Mouse (Mus musculus) testis, adult 2 months (tissue): ENCODE data around the gene Osbpl8. TPM values are rescaled to one million over a fixed set of nuclear protein-coding genes. Genes with fewer than 3 reads are reported as not detected.

ENCODE experiments used
- H3K27ac ChIP-seq: fragments of 200-500 bp; 2 replicates; pipeline ENCODE4 v1.5.1; 2012; ENCODE audit warnings: low read depth, low read length; ENCODE audit not compliant: control insufficient read depth, insufficient read depth
- H3K27me3 ChIP-seq: fragments of 200-500 bp; 2 replicates; pipeline ENCODE4 v1.6.1; 2012; ENCODE audit warnings: mild to moderate bottlenecking, low read length, moderate library complexity; ENCODE audit not compliant: control insufficient read depth, insufficient read depth
- H3K36me3 ChIP-seq: fragments of 200-500 bp; 2 replicates; pipeline ENCODE4 v1.6.1; 2012; ENCODE audit warnings: mild to moderate bottlenecking, low read length; ENCODE audit not compliant: control insufficient read depth, insufficient read depth
- H3K4me1 ChIP-seq: fragments of 200-500 bp; 2 replicates; pipeline ENCODE4 v1.6.1; 2012; ENCODE audit warnings: low read length; ENCODE audit not compliant: control insufficient read depth, insufficient read depth
- H3K4me3 ChIP-seq: fragments of 200-500 bp; 2 replicates; pipeline ENCODE4 v1.5.1; 2012; ENCODE audit warnings: low read depth, mild to moderate bottlenecking, low read length, moderate library complexity, mixed read lengths; ENCODE audit not compliant: control insufficient read depth
- CTCF ChIP-seq: fragments of 200-500 bp; IDR thresholded peaks from 2 replicates; pipeline ENCODE4 v1.5.1; 2012; ENCODE audit warnings: low read depth, mild to moderate bottlenecking, inconsistent platforms, low read length, moderate library complexity; ENCODE audit not compliant: control insufficient read depth, insufficient read depth, insufficient replicate concordance
- POLR2A ChIP-seq: fragments of 200-500 bp; IDR thresholded peaks from 2 replicates; pipeline ENCODE4 v1.6.1; 2012; ENCODE audit warnings: low read depth, mild to moderate bottlenecking, inconsistent platforms, low read length, moderate library complexity; ENCODE audit not compliant: control insufficient read depth
- polyA plus RNA-seq: library from polyadenylated mRNA; depleted of rRNA; stranded (reverse); fragments of >200 nt; gene quantifications from 2 replicates; pipeline ENCODE4 v1.2.3, GENCODE M21; 2012

Osbpl8 gene
- polyA plus RNA-seq, 1 experiment, result 4.7 TPM

DNA sequence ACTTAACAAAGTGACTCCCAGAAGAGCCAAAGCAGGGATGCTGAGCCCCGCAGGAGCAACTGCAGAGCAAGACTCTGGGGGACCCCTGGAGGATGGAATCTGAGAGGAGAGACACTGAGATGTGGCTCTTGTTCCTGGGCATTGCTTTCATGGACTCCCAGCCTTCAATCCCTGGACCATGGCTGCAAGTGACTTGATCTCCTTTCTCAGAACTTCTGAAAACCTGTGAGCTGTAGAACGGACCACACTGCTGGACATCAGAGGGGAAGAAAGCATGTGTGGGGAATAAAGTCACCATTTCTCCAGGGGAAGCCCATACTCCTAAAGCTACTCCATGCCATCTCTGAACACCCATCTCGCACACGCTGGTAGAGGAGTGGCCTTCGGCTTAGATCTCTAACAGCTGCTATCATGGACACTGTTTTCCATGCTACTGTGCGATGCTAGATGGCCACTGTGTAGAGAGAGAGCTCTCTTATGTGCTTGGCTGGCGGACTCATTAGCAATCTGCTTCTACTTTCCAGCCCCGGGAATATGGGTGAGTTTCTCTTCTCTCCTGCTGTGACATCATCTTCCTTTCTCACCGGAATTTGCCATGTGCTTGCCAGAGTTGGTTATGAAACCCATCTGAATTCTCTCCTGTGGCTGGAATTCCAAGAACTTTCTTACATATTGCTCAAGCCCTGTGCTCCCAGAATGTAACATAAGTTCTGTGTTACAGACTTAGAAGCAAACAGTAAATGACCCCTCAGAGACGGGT lies 150.3 kb downstream of the Osbpl8 start:
- Histone ChIP-seq H3K36me3 (no peaks in the 10 kb centered on the region), H3K27me3 (no peaks in the 10 kb centered on the region)
- TF ChIP-seq POLR2A, result no peak
- no peak for TF ChIP-seq CTCF

DNA sequence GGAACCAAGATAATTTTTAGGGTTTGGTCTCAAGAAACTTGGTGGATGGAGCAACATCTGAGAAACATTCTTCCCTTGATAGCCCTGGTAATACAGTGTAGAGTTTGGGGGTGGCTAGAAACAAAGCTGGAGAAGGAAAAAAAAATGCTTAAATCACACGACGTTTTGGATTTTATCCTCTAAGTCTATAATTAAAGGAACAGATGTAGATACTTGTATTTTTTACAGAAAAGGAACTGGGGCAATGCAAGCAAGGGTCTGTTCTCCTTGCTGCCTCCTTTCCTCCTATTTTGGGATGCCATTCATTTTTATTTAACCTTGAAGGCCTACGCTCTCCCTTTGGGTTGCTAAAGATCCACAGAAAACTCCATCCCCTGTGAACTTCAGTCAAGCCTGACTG lies 151.4 kb downstream of the Osbpl8 start:
- no peaks in the 10 kb centered on the region for H3K27me3 ChIP-seq
- H3K4me1 ChIP-seq, result no peaks in the 10 kb centered on the region
- no peak overlapping the region for H3K27ac ChIP-seq
- TF ChIP-seq CTCF, result no peak
- no peak for TF ChIP-seq POLR2A
- H3K4me3 ChIP-seq, result no peak overlapping the region
- no peaks in the 10 kb centered on the region for H3K36me3 ChIP-seq

More for the DNA sequence above, 150.3 kb downstream of the Osbpl8 start:
- no peaks in the 10 kb centered on the region for H3K4me1 ChIP-seq
- no peak overlapping the region for H3K27ac ChIP-seq
- no peak overlapping the region for H3K4me3 ChIP-seq

DNA sequence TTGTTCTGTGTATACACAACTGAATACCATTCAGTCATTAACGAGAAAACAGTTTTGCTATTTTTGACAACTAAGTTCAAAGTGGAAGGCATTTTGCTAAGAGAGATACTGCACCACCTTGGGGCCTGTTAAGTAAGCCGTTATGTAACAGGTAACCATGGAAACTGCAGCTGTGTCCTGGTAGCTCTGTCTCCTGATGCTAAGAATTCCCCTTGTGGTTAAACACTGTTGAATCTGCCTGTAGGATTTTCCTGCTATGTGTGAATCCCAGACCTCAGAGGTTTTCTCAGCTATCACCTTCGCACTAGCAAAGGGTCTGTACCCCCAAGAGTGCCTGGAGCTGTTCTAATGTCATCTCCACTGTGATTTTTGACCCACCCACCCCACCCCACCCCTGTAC lies 153.5 kb downstream of the Osbpl8 start:
- Histone ChIP-seq H3K36me3 (no peaks in the 10 kb centered on the region), H3K27me3 (no peaks in the 10 kb centered on the region), H3K4me1 (no peaks in the 10 kb centered on the region), H3K4me3 (no peak overlapping the region), H3K27ac (no peak overlapping the region)
- TF ChIP-seq POLR2A, result no peak
- no peak for TF ChIP-seq CTCF

DNA sequence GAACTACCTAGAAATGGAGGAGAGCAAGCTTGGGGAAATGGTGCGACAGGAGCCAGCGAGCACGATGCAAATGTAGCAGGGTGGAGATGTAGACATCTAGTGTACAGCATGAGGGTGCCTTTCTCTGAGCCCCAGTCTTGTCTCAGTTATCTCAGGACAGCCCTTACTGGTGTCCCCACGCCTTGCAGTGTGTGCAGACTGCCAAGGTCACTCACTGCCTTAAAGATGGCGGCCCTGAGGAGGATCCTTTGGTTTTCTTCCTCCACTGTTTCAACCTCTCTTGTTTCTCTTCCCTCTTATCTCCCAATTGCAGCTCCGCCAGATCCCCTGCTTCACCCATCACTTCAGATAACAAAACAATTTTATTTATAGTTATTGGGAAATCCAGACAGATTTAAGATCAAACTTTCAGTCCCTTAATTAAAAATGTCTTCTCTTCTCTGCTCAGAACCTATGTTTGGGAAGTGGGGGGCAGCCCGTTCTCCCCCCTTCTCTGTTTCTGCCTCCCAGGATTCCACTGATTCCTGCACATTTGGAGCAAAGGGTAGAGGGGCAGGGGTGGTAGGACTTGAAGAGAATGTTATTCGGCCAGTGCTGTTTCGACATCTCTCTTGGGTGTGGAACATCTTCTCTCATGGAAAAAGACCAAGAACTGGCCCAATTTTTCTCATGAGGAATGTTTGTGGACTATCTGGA lies 154.4 kb downstream of the Osbpl8 start:
- Histone ChIP-seq H3K36me3 (no peaks in the 10 kb centered on the region), H3K4me1 (no peaks in the 10 kb centered on the region), H3K27me3 (no peaks in the 10 kb centered on the region), H3K27ac (no peak overlapping the region), H3K4me3 (no peak overlapping the region)
- TF ChIP-seq CTCF (no peak), POLR2A (no peak)

DNA sequence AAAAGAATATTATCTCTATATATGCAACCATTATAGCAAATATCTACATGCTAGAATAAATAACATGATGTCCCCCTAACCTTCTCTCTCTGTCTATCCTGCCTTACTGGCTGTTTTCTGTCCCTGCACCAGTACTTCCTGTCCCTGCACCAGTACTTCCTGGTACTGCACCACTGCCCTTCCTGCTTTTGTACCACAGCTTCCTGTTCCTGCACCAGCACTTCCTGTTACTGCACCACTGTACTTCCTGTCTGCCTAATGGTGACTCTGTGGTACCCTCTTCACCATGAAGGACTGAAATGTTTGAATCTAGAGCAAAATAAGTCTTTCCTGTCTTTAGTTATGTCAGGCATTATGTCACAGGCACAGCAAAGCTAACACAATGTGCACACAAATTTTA lies 156.0 kb downstream of the Osbpl8 start:
- no peak overlapping the region for H3K4me3 ChIP-seq
- no peaks in the 10 kb centered on the region for H3K4me1 ChIP-seq
- H3K27me3 ChIP-seq, result no peaks in the 10 kb centered on the region
- no peaks in the 10 kb centered on the region for H3K36me3 ChIP-seq
- TF ChIP-seq CTCF (no peak), POLR2A (no peak)
- H3K27ac ChIP-seq, result no peak overlapping the region

DNA sequence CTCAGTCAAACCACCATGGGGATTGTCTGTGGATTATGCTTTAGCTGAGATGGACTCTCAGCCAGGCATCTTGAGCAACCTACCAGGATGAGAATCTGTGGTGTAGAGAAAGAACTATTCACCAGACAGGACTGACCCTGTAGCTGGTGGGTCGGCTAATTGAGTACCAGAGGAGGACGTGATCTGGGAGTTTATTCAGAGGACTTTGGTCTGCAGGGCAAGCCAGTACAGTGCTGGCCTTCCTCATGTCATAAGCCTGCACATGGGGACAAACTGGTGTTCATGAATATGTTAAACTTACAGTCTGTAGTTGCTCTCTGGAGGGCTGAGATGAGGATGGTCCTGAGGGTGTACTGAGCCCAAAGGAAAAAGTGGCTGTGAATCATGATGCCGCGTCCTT lies 163.4 kb downstream of the Osbpl8 start:
- Histone ChIP-seq H3K27ac (no peak overlapping the region), H3K4me1 (no peaks in the 10 kb centered on the region), H3K27me3 (no peaks in the 10 kb centered on the region), H3K36me3 (no peaks in the 10 kb centered on the region), H3K4me3 (no peak overlapping the region)
- no peak for TF ChIP-seq CTCF
- TF ChIP-seq POLR2A, result no peak

DNA sequence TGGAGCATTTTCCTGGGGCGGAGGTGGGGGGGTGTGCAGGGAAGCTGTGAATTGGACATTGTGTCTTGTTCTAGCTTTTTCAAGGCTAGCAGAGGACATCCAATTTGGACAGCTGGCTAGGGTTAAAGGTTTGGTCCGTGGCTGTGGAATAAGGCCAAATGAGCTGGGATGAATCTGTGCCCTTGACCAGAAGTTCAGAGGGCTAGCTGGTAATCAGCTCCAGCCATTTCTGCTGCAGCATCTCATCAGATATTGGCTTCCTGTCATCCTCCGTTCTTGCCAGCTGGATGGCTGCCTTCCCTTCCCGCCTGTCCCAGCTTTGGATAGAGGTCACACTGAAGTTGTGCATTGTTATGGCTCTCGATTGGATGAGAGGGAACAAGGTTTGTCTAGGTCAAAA lies 164.8 kb downstream of the Osbpl8 start:
- H3K27me3 ChIP-seq, result no peaks in the 10 kb centered on the region
- H3K4me3 ChIP-seq, result no peak overlapping the region
- no peaks in the 10 kb centered on the region for H3K36me3 ChIP-seq
- TF ChIP-seq CTCF (no peak), POLR2A (no peak)
- no peak overlapping the region for H3K27ac ChIP-seq
- H3K4me1 ChIP-seq, result no peaks in the 10 kb centered on the region
